Mouse (Mus musculus): ENCODE data around the gene Dpep2nb. TPM values are rescaled to one million over a fixed set of nuclear protein-coding genes. Genes with fewer than 3 reads are reported as not detected.

The Dpep2nb gene
- polyA plus RNA-seq, 1 experiment from 2014 or later = not detected

DNA sequence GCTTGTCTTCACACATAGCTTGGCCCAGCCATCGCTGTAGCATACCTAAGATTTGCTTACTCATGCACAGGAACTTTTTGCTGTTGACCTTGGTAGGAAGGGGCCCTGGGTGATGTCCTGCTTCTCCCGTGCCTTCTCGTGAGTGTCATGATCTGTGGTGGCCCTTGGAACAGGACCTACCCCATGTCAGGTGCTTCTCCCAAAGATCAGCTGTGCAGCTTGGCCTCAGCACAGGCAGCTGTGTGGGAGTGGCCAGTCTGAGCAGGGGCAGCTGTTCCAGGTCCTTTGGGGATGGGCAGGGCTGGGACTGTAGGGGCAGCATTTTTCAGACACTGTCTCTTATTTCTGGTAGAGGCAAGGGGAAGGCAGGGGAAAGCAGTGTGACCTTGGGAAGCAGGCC is 38.4 kb upstream of the Dpep2nb start:
- H3K4me3 ChIP-seq (ENCODE audit: low read depth, low read length) = no peak overlapping the region
- ATAC-seq (ENCODE audit: insufficient number of reproducible peaks, low FRiP score, low TSS enrichment, low read depth) = no peak
- no peak overlapping the region for H3K9ac ChIP-seq (ENCODE audit: low read length)
- WGBS = 90% methylated on average over 3 of the region's 3 CpGs
- no peaks in the 10 kb centered on the region for H3K27me3 ChIP-seq (ENCODE audit: control insufficient read depth, insufficient read depth, low read length)
- H3K27ac ChIP-seq (replicated peaks; ENCODE audit: low read depth, low read length) = no peak overlapping the region
- H3K4me1 ChIP-seq (ENCODE audit: control insufficient read depth, insufficient read depth, low read length) = no peaks in the 10 kb centered on the region
- no peaks in the 10 kb centered on the region; the same call in 1 of the 2 replicates for H3K36me3 ChIP-seq (ENCODE audit: control insufficient read depth, insufficient read depth, low read length)
- H3K4me2 ChIP-seq (ENCODE audit: low read depth, severe bottlenecking) = no peak overlapping the region
- H3K9me3 ChIP-seq (ENCODE audit: control insufficient read depth, low read length) = no peaks in the 10 kb centered on the region
- no peak for DNase-seq (ENCODE audit: low spot score)

GRCm38 (mm10) chr8:106043055-106043454 is 37.3 kb upstream of the Dpep2nb start:
- no peaks in the 10 kb centered on the region for H3K4me1 ChIP-seq (ENCODE audit: control insufficient read depth, insufficient read depth, low read length)
- no peak overlapping the region for H3K9ac ChIP-seq (ENCODE audit: low read length)
- no peak for DNase-seq (ENCODE audit: low spot score)
- no peak overlapping the region for H3K4me3 ChIP-seq (ENCODE audit: low read depth, low read length)
- H3K9me3 ChIP-seq (ENCODE audit: control insufficient read depth, low read length) = no peaks in the 10 kb centered on the region
- H3K27ac ChIP-seq (replicated peaks; ENCODE audit: low read depth, low read length) = no peak overlapping the region
- WGBS = 77% methylated on average over 2 of the region's 2 CpGs
- H3K27me3 ChIP-seq (ENCODE audit: control insufficient read depth, insufficient read depth, low read length) = no peaks in the 10 kb centered on the region
- H3K36me3 ChIP-seq (ENCODE audit: control insufficient read depth, insufficient read depth, low read length) = no peaks in the 10 kb centered on the region; the same call in 1 of the 2 replicates
- no peak overlapping the region for H3K4me2 ChIP-seq (ENCODE audit: low read depth, severe bottlenecking)
- no peak for ATAC-seq (ENCODE audit: insufficient number of reproducible peaks, low FRiP score, low TSS enrichment, low read depth)

DNA sequence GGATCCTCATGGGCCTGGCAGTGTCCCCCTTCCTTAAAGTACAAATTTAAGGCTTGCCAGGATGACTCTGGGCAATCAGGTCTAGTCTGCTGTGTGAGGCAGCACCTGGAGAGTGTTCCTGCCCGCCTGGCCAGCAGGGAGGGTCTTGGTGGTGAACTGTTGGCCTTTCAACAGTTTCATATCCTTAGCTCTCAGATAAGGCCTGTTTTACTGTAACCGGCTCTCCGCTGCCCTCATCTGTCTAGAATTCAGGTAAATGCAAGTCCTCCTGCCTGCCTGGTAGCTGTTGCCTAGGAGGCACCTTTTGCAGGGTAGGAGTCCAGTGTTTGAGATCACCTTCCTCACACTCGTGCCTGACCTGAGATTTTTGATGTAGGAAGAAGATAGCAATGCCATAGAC is 34.4 kb upstream of the Dpep2nb start:
- Histone ChIP-seq H3K9ac (ENCODE audit: low read length) (no peak overlapping the region), H3K36me3 (ENCODE audit: control insufficient read depth, insufficient read depth, low read length) (no peaks in the 10 kb centered on the region; the same call in 1 of the 2 replicates), H3K27ac (replicated peaks; ENCODE audit: low read depth, low read length) (no peak overlapping the region), H3K4me3 (ENCODE audit: low read depth, low read length) (no peak overlapping the region), H3K4me2 (ENCODE audit: low read depth, severe bottlenecking) (no peak overlapping the region), H3K9me3 (ENCODE audit: control insufficient read depth, low read length) (no peaks in the 10 kb centered on the region), H3K4me1 (ENCODE audit: control insufficient read depth, insufficient read depth, low read length) (no peaks in the 10 kb centered on the region), H3K27me3 (ENCODE audit: control insufficient read depth, insufficient read depth, low read length) (no peaks in the 10 kb centered on the region)
- DNase-seq (ENCODE audit: low spot score) = no peak
- 75% methylated on average over 4 of the region's 4 CpGs for WGBS
- no peak for ATAC-seq (ENCODE audit: insufficient number of reproducible peaks, low FRiP score, low TSS enrichment, low read depth)

DNA sequence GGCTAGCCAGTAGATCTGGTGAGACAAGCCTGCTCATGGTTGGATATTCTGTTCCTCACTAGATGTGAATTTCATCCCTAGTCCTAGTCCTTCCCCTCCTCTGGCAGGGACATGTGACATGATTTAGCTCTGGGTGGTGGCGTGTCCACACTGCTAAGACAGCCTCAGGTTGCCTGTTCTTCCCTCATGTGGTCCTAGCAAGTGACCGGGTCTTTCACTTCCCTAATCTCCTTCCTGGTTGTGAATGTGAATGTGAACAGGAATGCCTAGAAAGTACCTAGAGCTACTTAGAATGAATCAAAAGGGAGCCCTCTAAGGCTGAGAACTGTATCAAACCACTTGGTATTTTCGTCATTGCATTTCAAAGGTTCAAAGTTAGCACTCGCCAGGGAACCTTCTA is 33.8 kb upstream of the Dpep2nb start:
- no peak overlapping the region for H3K27ac ChIP-seq (replicated peaks; ENCODE audit: low read depth, low read length)
- H3K4me2 ChIP-seq (ENCODE audit: low read depth, severe bottlenecking) = no peak overlapping the region
- DNase-seq (ENCODE audit: low spot score) (no peak), ATAC-seq (ENCODE audit: insufficient number of reproducible peaks, low FRiP score, low TSS enrichment, low read depth) (no peak)
- no peaks in the 10 kb centered on the region; the same call in 1 of the 2 replicates for H3K36me3 ChIP-seq (ENCODE audit: control insufficient read depth, insufficient read depth, low read length)
- no peaks in the 10 kb centered on the region for H3K4me1 ChIP-seq (ENCODE audit: control insufficient read depth, insufficient read depth, low read length)
- no peaks in the 10 kb centered on the region for H3K9me3 ChIP-seq (ENCODE audit: control insufficient read depth, low read length)
- H3K4me3 ChIP-seq (ENCODE audit: low read depth, low read length) = no peak overlapping the region
- no peak overlapping the region for H3K9ac ChIP-seq (ENCODE audit: low read length)
- no peaks in the 10 kb centered on the region for H3K27me3 ChIP-seq (ENCODE audit: control insufficient read depth, insufficient read depth, low read length)
- 82% methylated on average over 4 of the region's 4 CpGs for WGBS

DNA sequence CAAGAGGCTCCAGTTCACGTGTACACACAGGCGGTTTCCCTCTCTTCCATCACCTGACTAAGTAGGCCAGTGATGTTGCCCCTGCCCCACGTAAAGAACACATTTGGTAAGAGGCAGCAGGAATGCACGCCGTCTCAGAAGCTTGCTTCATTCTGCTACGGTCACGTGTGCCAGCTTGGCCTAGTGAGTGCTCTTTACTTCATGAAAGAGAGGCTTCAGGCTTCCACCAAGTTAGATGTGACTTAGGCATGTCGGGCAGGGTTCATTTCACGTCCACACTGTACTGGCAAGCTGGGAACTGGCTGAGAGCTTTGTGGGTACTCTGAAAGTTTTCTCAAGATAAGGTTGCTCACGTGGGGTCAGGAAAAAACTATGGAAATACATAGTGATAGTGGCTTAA is 32.9 kb upstream of the Dpep2nb start:
- Histone ChIP-seq H3K36me3 (ENCODE audit: control insufficient read depth, insufficient read depth, low read length) (no peaks in the 10 kb centered on the region; the same call in 1 of the 2 replicates), H3K4me1 (ENCODE audit: control insufficient read depth, insufficient read depth, low read length) (no peaks in the 10 kb centered on the region), H3K27ac (replicated peaks; ENCODE audit: low read depth, low read length) (no peak overlapping the region), H3K27me3 (ENCODE audit: control insufficient read depth, insufficient read depth, low read length) (no peaks in the 10 kb centered on the region), H3K4me2 (ENCODE audit: low read depth, severe bottlenecking) (no peak overlapping the region), H3K9me3 (ENCODE audit: control insufficient read depth, low read length) (no peaks in the 10 kb centered on the region), H3K4me3 (ENCODE audit: low read depth, low read length) (no peak overlapping the region), H3K9ac (ENCODE audit: low read length) (no peak overlapping the region)
- WGBS = 93% methylated on average over 10 of the region's 10 CpGs
- no peak for ATAC-seq (ENCODE audit: insufficient number of reproducible peaks, low FRiP score, low TSS enrichment, low read depth)
- no peak for DNase-seq (ENCODE audit: low spot score)

GRCm38 (mm10) chr8:106022483-106022882 is 16.7 kb upstream of the Dpep2nb start:
- Histone ChIP-seq H3K9me3 (ENCODE audit: control insufficient read depth, low read length) (no peaks in the 10 kb centered on the region), H3K4me2 (ENCODE audit: low read depth, severe bottlenecking) (no peak overlapping the region), H3K27me3 (ENCODE audit: control insufficient read depth, insufficient read depth, low read length) (no peaks in the 10 kb centered on the region), H3K4me1 (ENCODE audit: control insufficient read depth, insufficient read depth, low read length) (no peaks in the 10 kb centered on the region), H3K36me3 (ENCODE audit: control insufficient read depth, insufficient read depth, low read length) (0 out of 2 replicates have a peak, but pooled peaks cover 2% of the 10 kb centered on the region), H3K9ac (ENCODE audit: low read length) (no peak overlapping the region), H3K4me3 (ENCODE audit: low read depth, low read length) (no peak overlapping the region), H3K27ac (replicated peaks; ENCODE audit: low read depth, low read length) (no peak overlapping the region)
- ATAC-seq (ENCODE audit: insufficient number of reproducible peaks, low FRiP score, low TSS enrichment, low read depth) = no peak
- peak; percentile 83 for DNase-seq (ENCODE audit: low spot score)

GRCm38 (mm10) chr8:106018039-106018438 is 12.3 kb upstream of the Dpep2nb start:
- DNase-seq (ENCODE audit: low spot score) (no peak), ATAC-seq (ENCODE audit: insufficient number of reproducible peaks, low FRiP score, low TSS enrichment, low read depth) (no peak)
- no peak overlapping the region for H3K4me2 ChIP-seq (ENCODE audit: low read depth, severe bottlenecking)
- H3K4me3 ChIP-seq (ENCODE audit: low read depth, low read length) = no peak overlapping the region
- H3K4me1 ChIP-seq (ENCODE audit: control insufficient read depth, insufficient read depth, low read length) = no peaks in the 10 kb centered on the region
- H3K36me3 ChIP-seq (ENCODE audit: control insufficient read depth, insufficient read depth, low read length) = 0 out of 2 replicates have a peak, but pooled peaks cover 2% of the 10 kb centered on the region
- H3K27ac ChIP-seq (replicated peaks; ENCODE audit: low read depth, low read length) = no peak overlapping the region
- no peak overlapping the region for H3K9ac ChIP-seq (ENCODE audit: low read length)
- H3K27me3 ChIP-seq (ENCODE audit: control insufficient read depth, insufficient read depth, low read length) = no peaks in the 10 kb centered on the region
- 91% methylated on average over 3 of the region's 3 CpGs for WGBS
- no peaks in the 10 kb centered on the region for H3K9me3 ChIP-seq (ENCODE audit: control insufficient read depth, low read length)

GRCm38 (mm10) chr8:106017130-106017529 is 11.4 kb upstream of the Dpep2nb start:
- H3K9ac ChIP-seq (ENCODE audit: low read length) = no peak overlapping the region
- H3K4me2 ChIP-seq (ENCODE audit: low read depth, severe bottlenecking) = no peak overlapping the region
- no peak for DNase-seq (ENCODE audit: low spot score)
- H3K27ac ChIP-seq (replicated peaks; ENCODE audit: low read depth, low read length) = no peak overlapping the region
- WGBS = 93% methylated on average over 7 of the region's 7 CpGs
- no peak for ATAC-seq (ENCODE audit: insufficient number of reproducible peaks, low FRiP score, low TSS enrichment, low read depth)
- peaks cover under 1% of the 10 kb centered on the region; the same call in 1 of the 2 replicates for H3K4me1 ChIP-seq (ENCODE audit: control insufficient read depth, insufficient read depth, low read length)
- no peaks in the 10 kb centered on the region for H3K9me3 ChIP-seq (ENCODE audit: control insufficient read depth, low read length)
- H3K27me3 ChIP-seq (ENCODE audit: control insufficient read depth, insufficient read depth, low read length) = no peaks in the 10 kb centered on the region
- 0 out of 2 replicates have a peak, but pooled peaks cover 2% of the 10 kb centered on the region for H3K36me3 ChIP-seq (ENCODE audit: control insufficient read depth, insufficient read depth, low read length)
- no peak overlapping the region for H3K4me3 ChIP-seq (ENCODE audit: low read depth, low read length)

GRCm38 (mm10) chr8:106016284-106016683 is 10.5 kb upstream of the Dpep2nb start:
- Histone ChIP-seq H3K4me1 (ENCODE audit: control insufficient read depth, insufficient read depth, low read length) (peaks cover 4% of the 10 kb centered on the region; the same call in 1 of the 2 replicates), H3K9ac (ENCODE audit: low read length) (no peak overlapping the region), H3K27ac (replicated peaks; ENCODE audit: low read depth, low read length) (no peak overlapping the region), H3K4me2 (ENCODE audit: low read depth, severe bottlenecking) (no peak overlapping the region), H3K36me3 (ENCODE audit: control insufficient read depth, insufficient read depth, low read length) (0 out of 2 replicates have a peak, but pooled peaks cover 2% of the 10 kb centered on the region), H3K9me3 (ENCODE audit: control insufficient read depth, low read length) (no peaks in the 10 kb centered on the region), H3K4me3 (ENCODE audit: low read depth, low read length) (no peak overlapping the region), H3K27me3 (ENCODE audit: control insufficient read depth, insufficient read depth, low read length) (no peaks in the 10 kb centered on the region)
- 93% methylated on average over 6 of the region's 6 CpGs for WGBS
- ATAC-seq (ENCODE audit: insufficient number of reproducible peaks, low FRiP score, low TSS enrichment, low read depth) (no peak), DNase-seq (ENCODE audit: low spot score) (no peak)

Data from limb, embryonic 11.5 days (tissue).